In genomic region chr13:94680492-94681168, GRCm38 (mm10) we compare ENCODE assay signal across 17 mouse cellular contexts.
DNase-seq lines count a peak whose midpoint lies in the region; ATAC-seq lines count a peak whose summit lies in the region.
"Had no signal": no experiment of that assay in that cellular context is flagged by ENCODE, and none has a peak within 500 bp of the region (broad histone marks: within the 10 kb centered on the region; RNA-seq: fewer than 3 reads in every experiment).

No protein-coding gene starts in this region.

- no peaks in the 10 kb centered on the region for H3K36me3 ChIP-seq in heart, embryonic 12.5 days
- no peaks in the 10 kb centered on the region for H3K36me3 ChIP-seq in hindbrain, embryonic 13.5 days
- no peaks in the 10 kb centered on the region for H3K36me3 ChIP-seq in midbrain, embryonic 16.5 days (ENCODE audit: control insufficient read depth, insufficient read depth, low read length)
- H3K36me3 ChIP-seq: embryonic facial prominence, embryonic 12.5 days; intestine, embryonic 15.5 days had no signal

- no peak overlapping the region for H3K27ac ChIP-seq in heart, embryonic 12.5 days (ENCODE audit: poor library complexity, severe bottlenecking)
- peak overlapping the region; percentile 30; the same call in 1 of the 2 replicates for H3K27ac ChIP-seq in hindbrain, embryonic 13.5 days
- no peak overlapping the region for H3K27ac ChIP-seq in midbrain, embryonic 16.5 days (ENCODE audit: low read length)
- H3K27ac ChIP-seq: embryonic facial prominence, embryonic 12.5 days; intestine, embryonic 15.5 days had no signal

- 55% methylated on average over 17 of the region's 17 CpGs for WGBS in heart, embryonic 12.5 days
- 13% methylated on average over 17 of the region's 17 CpGs for WGBS in hindbrain, embryonic 13.5 days
- WGBS in midbrain, embryonic 16.5 days: 17% methylated on average over 17 of the region's 17 CpGs

- no peak for ATAC-seq in heart, embryonic 12.5 days (ENCODE audit: insufficient number of reproducible peaks, low FRiP score)
- peak; percentile 55; the same call in 1 of the 2 replicates for ATAC-seq in hindbrain, embryonic 13.5 days (ENCODE audit: low FRiP score)
- ATAC-seq in midbrain, embryonic 16.5 days: peak; percentile 45
- ATAC-seq: activated CD4-positive, CD25-positive, alpha-beta regulatory T cell, adult 4 months; intestine, embryonic 15.5 days had no signal

- DNase-seq in heart, adult 11 months: peak; percentile 36
- DNase-seq in testis, postnatal 10 days (ENCODE audit: low spot score): peak; percentile 10
- no peak for DNase-seq in testis, postnatal 14 days (ENCODE audit: low spot score)
- DNase-seq in spleen, postnatal 36 days (ENCODE audit: low spot score in 2 of 2): no peak
- DNase-seq in lung, adult 18-20 months: no peak
- DNase-seq: adrenal gland, postnatal 25 days; cerebellum, adult 9-10 months; heart, adult 18-20 months; heart, postnatal 10 days; kidney, postnatal 36 days; lung, postnatal 36 days had no signal

- H3K4me3 ChIP-seq in heart, embryonic 12.5 days: no peak overlapping the region
- H3K4me3 ChIP-seq in hindbrain, embryonic 13.5 days: no peak overlapping the region
- H3K4me3 ChIP-seq in midbrain, embryonic 16.5 days (ENCODE audit: low read depth, low read length): no peak overlapping the region
- H3K4me3 ChIP-seq: embryonic facial prominence, embryonic 12.5 days; intestine, embryonic 15.5 days had no signal

- peaks cover 9% of the 10 kb centered on the region; the same call in 1 of the 2 replicates for H3K27me3 ChIP-seq in heart, embryonic 12.5 days (replicated peaks)
- peaks cover 63% of the 10 kb centered on the region for H3K27me3 ChIP-seq in hindbrain, embryonic 13.5 days
- no peaks in the 10 kb centered on the region; the same call in 1 of the 2 replicates for H3K27me3 ChIP-seq in midbrain, embryonic 16.5 days (ENCODE audit: control insufficient read depth, insufficient read depth, low read depth, low read length)
- H3K27me3 ChIP-seq: intestine, embryonic 15.5 days had no signal

- no peaks in the 10 kb centered on the region for H3K4me1 ChIP-seq in heart, embryonic 12.5 days (replicated peaks)
- peaks cover 27% of the 10 kb centered on the region for H3K4me1 ChIP-seq in hindbrain, embryonic 13.5 days (replicated peaks)
- peaks cover 5% of the 10 kb centered on the region for H3K4me1 ChIP-seq in midbrain, embryonic 16.5 days (ENCODE audit: control insufficient read depth, insufficient read depth, low read length)
- H3K4me1 ChIP-seq: intestine, embryonic 15.5 days had no signal

- H3K9me3 ChIP-seq in heart, embryonic 12.5 days (replicated peaks): no peaks in the 10 kb centered on the region
- no peaks in the 10 kb centered on the region for H3K9me3 ChIP-seq in hindbrain, embryonic 13.5 days
- no peaks in the 10 kb centered on the region for H3K9me3 ChIP-seq in midbrain, embryonic 16.5 days (replicated peaks; ENCODE audit: control insufficient read depth, low read length, poor library complexity, severe bottlenecking)
- H3K9me3 ChIP-seq: embryonic facial prominence, embryonic 12.5 days; intestine, embryonic 15.5 days had no signal

- H3K4me2 ChIP-seq in heart, embryonic 12.5 days: no peak overlapping the region
- H3K4me2 ChIP-seq in hindbrain, embryonic 13.5 days: no peak overlapping the region
- H3K4me2 ChIP-seq in midbrain, embryonic 16.5 days (ENCODE audit: low read length): no peak overlapping the region
- H3K4me2 ChIP-seq: embryonic facial prominence, embryonic 12.5 days; intestine, embryonic 15.5 days had no signal

- no peak overlapping the region for H3K9ac ChIP-seq in heart, embryonic 12.5 days
- no peak overlapping the region for H3K9ac ChIP-seq in hindbrain, embryonic 13.5 days
- 0 out of 2 replicates have a peak overlapping the region, but pooled peaks have one; percentile 20 for H3K9ac ChIP-seq in midbrain, embryonic 16.5 days (ENCODE audit: low read depth, low read length)
- H3K9ac ChIP-seq: embryonic facial prominence, embryonic 12.5 days; intestine, embryonic 15.5 days had no signal

Comparison
In these comparisons a context has a peak if more than half of its experiments do, and no peak if none do; other contexts are left out.
1. DNase-seq: peak in heart, adult 11 months (single experiment) and testis, postnatal 10 days (single experiment); none in testis, postnatal 14 days (single experiment), spleen, postnatal 36 days (0 of 2) and lung, adult 18-20 months (0 of 2).